Mouse (Mus musculus) liver, embryonic 11.5 days (tissue): ENCODE results near the gene Cirbp. TPM values are rescaled to one million over a fixed set of nuclear protein-coding genes. Genes with fewer than 3 reads are reported as not detected.
A peak's percentile ranks its signal among the peaks of the same experiment; 100 is the strongest.

Experiments used
- ATAC-seq: fragments of 200-750 bp; cut with Nextera tagmentation; replicated peaks from 2 replicates; pipeline ENCODE4 v1.8.0; 2017; ENCODE audit warnings: moderate number of reproducible peaks, mild to moderate bottlenecking, moderate TSS enrichment, moderate library complexity; ENCODE audit not compliant: low FRiP score
- DNase-seq: peaks from one replicate; pipeline ENCODE4 v3.0.0-alpha.2; 2017; ENCODE audit warnings: low spot score
- H3K27ac ChIP-seq: fragments of 300-500 bp; sonication (generic); 2 replicates; pipeline ENCODE4 v1.5.1; 2014; ENCODE audit warnings: mild to moderate bottlenecking, low read depth, low read length, control low read depth
- H3K27me3 ChIP-seq: fragments of 300-500 bp; sonication (generic); replicated peaks from 2 replicates; pipeline ENCODE4 v1.6.1; 2014; ENCODE audit warnings: low read length, mixed read lengths; ENCODE audit not compliant: control insufficient read depth, insufficient read depth
- H3K36me3 ChIP-seq: fragments of 300-500 bp; sonication (generic); 2 replicates; pipeline ENCODE4 v1.6.1; 2014; ENCODE audit warnings: mild to moderate bottlenecking, low read length, moderate library complexity, mixed read lengths; ENCODE audit not compliant: control insufficient read depth, insufficient read depth
- H3K4me1 ChIP-seq: fragments of 300-500 bp; sonication (generic); replicated peaks from 2 replicates; pipeline ENCODE4 v1.6.1; 2014; ENCODE audit warnings: low read length, mixed read lengths; ENCODE audit not compliant: control insufficient read depth, insufficient read depth
- H3K4me2 ChIP-seq: fragments of 300-500 bp; sonication (generic); 2 replicates; pipeline ENCODE4 v1.6.1; 2014; ENCODE audit warnings: mild to moderate bottlenecking, control low read depth, moderate library complexity
- H3K4me3 ChIP-seq: fragments of 300-500 bp; sonication (generic); 2 replicates; pipeline ENCODE4 v1.5.1; 2014; ENCODE audit warnings: low read depth, low read length, control low read depth
- H3K9ac ChIP-seq: fragments of 300-500 bp; sonication (generic); 2 replicates; pipeline ENCODE4 v1.6.1; 2014; ENCODE audit warnings: low read depth, low read length, control low read depth
- H3K9me3 ChIP-seq: fragments of 300-500 bp; sonication (generic); 2 replicates; pipeline ENCODE4 v1.6.1; 2016; ENCODE audit warnings: low read length, inconsistent platforms, mixed read lengths; ENCODE audit not compliant: control insufficient read depth
- WGBS: fragments of 180-500 bp; shearing (Covaris S2); extraction: QIAGEN DNeasy Blood & Tissue Kit; methylation state at CpG from one replicate; pipeline ENCODE4 v1.1.7; 2014; 5-methylcytosine and 5-hydroxymethylcytosine counted together
- polyA plus RNA-seq: library from polyadenylated mRNA; unstranded; fragments of >200 nt; fragmentation: Nextera tagmentation; extraction: Ambion mirVana; gene quantifications from 2 replicates; pipeline ENCODE4 v1.2.1, GENCODE M21; 2014

Gene Cirbp
- polyA plus RNA-seq, 1 experiment from 2014 or later = 25.1 TPM

DNA sequence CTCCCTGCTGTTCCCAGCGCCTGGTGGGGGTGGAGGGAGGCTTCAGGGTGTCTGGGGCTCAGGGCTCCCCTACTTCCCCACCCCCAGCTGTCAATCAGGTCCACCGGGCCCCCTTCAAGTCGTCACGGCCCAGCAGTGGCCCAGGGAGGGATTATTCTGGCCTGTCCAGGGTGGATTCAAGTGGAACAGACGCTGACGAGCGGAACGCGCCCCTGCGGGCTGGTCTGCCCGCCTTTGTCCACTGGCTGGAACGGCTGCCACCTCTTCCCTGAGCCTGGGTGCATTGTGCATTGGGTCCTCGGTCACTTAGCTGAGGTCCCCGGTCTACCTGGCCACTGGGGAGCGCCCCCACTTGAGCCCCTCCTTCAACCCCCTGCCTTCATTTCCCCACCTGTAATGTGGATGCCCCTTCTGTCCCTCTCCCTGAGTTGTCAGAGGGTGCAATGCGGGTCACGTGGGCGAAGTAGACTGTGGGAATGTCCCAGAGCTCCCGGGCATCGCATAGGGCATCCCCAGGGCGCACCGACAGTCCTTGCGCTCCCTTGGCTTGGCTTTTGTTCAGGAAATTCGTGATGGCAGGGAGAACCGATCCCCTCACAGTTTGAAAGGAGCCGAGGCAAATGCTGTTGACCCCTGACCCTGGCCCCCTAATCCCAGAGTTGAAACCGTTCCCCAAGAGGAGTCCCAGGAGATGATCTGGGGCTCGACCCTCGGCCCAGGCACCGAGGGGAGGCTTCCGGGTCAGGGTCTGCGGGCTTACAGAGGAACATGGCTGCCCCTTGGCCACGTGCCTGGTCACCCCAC lies 31.2 kb downstream of the Cirbp start:
- no peak for ATAC-seq
- no peaks in the 10 kb centered on the region for H3K36me3 ChIP-seq
- H3K4me1 ChIP-seq = peaks cover 4% of the 10 kb centered on the region; the same call in 1 of the 2 replicates
- no peaks in the 10 kb centered on the region for H3K9me3 ChIP-seq
- WGBS = 77% methylated on average over 33 of the region's 33 CpGs
- H3K4me2 ChIP-seq = no peak overlapping the region
- no peak overlapping the region for H3K4me3 ChIP-seq
- no peak overlapping the region for H3K27ac ChIP-seq
- no peak overlapping the region for H3K9ac ChIP-seq
- DNase-seq = no peak
- peaks cover 10% of the 10 kb centered on the region for H3K27me3 ChIP-seq

GRCm38 (mm10) chr10:80199440-80200008 lies 33.7 kb downstream of the Cirbp start:
- H3K27me3 ChIP-seq = no peaks in the 10 kb centered on the region
- H3K4me3 ChIP-seq = no peak overlapping the region
- ATAC-seq = peak; percentile 74
- H3K9ac ChIP-seq = no peak overlapping the region
- H3K27ac ChIP-seq = no peak overlapping the region
- H3K9me3 ChIP-seq = no peaks in the 10 kb centered on the region
- peak; percentile 65 for DNase-seq
- no peaks in the 10 kb centered on the region for H3K4me1 ChIP-seq
- no peaks in the 10 kb centered on the region for H3K36me3 ChIP-seq
- WGBS = 51% methylated on average over 3 of the region's 3 CpGs
- no peak overlapping the region for H3K4me2 ChIP-seq

- ATAC-seq = no peak
- no peaks in the 10 kb centered on the region for H3K27me3 ChIP-seq
- no peak overlapping the region for H3K4me2 ChIP-seq
- 69% methylated on average over 6 of the region's 6 CpGs for WGBS
- no peak overlapping the region for H3K9ac ChIP-seq
- H3K4me3 ChIP-seq = no peak overlapping the region
- H3K27ac ChIP-seq = no peak overlapping the region
- H3K4me1 ChIP-seq = no peaks in the 10 kb centered on the region
- no peaks in the 10 kb centered on the region for H3K9me3 ChIP-seq
- DNase-seq = no peak
- H3K36me3 ChIP-seq = no peaks in the 10 kb centered on the region
Measured at GRCm38 (mm10) chr10:80200485-80200884, 34.7 kb downstream of the Cirbp start.

DNA sequence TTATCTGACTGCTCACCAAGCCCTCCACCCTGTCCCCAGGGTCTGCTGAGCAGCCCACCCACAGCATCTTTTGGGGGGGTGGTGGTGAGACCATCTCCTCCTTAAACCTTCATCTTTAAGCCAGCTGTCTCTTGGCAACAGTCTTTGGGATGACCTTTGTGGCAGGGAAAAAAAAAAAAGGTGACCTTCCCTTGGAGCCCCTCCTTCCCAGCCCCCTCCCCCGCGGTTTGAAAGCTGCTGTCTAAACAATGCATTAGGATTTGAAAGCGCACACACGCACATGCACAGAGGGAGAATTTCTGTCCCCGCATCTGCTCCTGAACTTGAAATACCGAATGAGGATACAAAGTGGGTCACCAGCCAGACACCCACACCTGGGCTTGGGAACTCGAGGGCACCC lies 38.3 kb downstream of the Cirbp start:
- Histone ChIP-seq H3K36me3 (no peaks in the 10 kb centered on the region), H3K4me3 (no peak overlapping the region), H3K4me1 (no peaks in the 10 kb centered on the region), H3K4me2 (no peak overlapping the region), H3K9me3 (no peaks in the 10 kb centered on the region), H3K27ac (no peak overlapping the region), H3K9ac (no peak overlapping the region), H3K27me3 (peaks cover 4% of the 10 kb centered on the region; the same call in 1 of the 2 replicates)
- DNase-seq = no peak
- ATAC-seq = no peak
- 58% methylated on average over 7 of the region's 7 CpGs for WGBS

DNA sequence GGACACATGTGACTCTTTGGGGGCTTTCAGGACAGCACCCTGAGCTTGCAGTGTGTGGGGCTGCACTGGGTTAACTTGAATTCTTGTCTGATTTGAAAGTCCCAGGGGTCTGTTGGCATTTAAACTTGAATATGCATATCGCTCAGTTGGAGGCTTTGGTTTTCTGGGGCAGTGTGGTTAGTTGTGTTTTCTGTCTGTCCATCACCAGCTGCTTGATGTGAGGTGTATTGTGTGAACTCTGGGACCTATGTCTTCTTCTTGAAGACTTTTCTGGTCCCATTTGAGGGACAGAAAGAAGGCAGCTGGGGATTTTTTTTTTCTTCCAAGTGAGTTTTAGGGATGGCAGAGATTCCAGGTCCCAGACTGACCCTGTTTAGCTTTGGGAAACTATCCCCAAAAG lies 41.4 kb downstream of the Cirbp start:
- Histone ChIP-seq H3K9me3 (no peaks in the 10 kb centered on the region), H3K4me2 (no peak overlapping the region), H3K27ac (no peak overlapping the region), H3K4me1 (no peaks in the 10 kb centered on the region), H3K36me3 (no peaks in the 10 kb centered on the region), H3K9ac (no peak overlapping the region), H3K27me3 (peaks cover 5% of the 10 kb centered on the region; the same call in 1 of the 2 replicates), H3K4me3 (no peak overlapping the region)
- DNase-seq = no peak
- WGBS = 48% methylated on average over 1 of the region's 1 CpGs
- ATAC-seq = no peak

DNA sequence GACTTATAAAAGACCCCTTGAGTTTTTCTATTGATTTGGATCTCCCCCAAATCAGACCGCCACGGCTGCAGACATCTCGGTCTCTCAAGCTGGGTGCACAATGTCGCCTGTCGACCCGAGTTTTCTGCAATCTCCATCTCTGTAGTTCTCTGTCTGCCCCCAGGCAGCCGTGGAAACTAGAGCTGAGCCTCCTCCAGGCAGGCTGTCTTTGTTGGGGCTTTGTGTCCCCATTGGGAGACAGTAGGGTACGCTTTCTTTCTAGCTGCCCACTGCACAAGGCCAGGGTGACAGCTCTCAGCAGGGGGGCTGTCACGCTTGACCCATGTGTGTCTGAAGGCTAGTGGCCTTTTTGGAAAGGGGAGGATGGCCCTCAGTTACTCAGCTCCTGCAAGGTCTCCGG lies 41.9 kb downstream of the Cirbp start:
- Histone ChIP-seq H3K36me3 (no peaks in the 10 kb centered on the region), H3K4me1 (no peaks in the 10 kb centered on the region), H3K9ac (no peak overlapping the region), H3K27ac (no peak overlapping the region), H3K9me3 (no peaks in the 10 kb centered on the region), H3K27me3 (peaks cover 5% of the 10 kb centered on the region; the same call in 1 of the 2 replicates), H3K4me2 (no peak overlapping the region), H3K4me3 (no peak overlapping the region)
- ATAC-seq = no peak
- DNase-seq = no peak
- 73% methylated on average over 10 of the region's 10 CpGs for WGBS

- peaks cover 5% of the 10 kb centered on the region; the same call in 1 of the 2 replicates for H3K27me3 ChIP-seq
- no peaks in the 10 kb centered on the region for H3K4me1 ChIP-seq
- DNase-seq (no peak), ATAC-seq (no peak)
- no peak overlapping the region for H3K27ac ChIP-seq
- H3K36me3 ChIP-seq = no peaks in the 10 kb centered on the region
- H3K9ac ChIP-seq = no peak overlapping the region
- no peak overlapping the region for H3K4me2 ChIP-seq
- 79% methylated on average over 4 of the region's 4 CpGs for WGBS
- no peak overlapping the region for H3K4me3 ChIP-seq
- H3K9me3 ChIP-seq = no peaks in the 10 kb centered on the region
Measured at GRCm38 (mm10) chr10:80208248-80208647, 42.5 kb downstream of the Cirbp start.

GRCm38 (mm10) chr10:80208841-80209371 lies 43.1 kb downstream of the Cirbp start:
- Histone ChIP-seq H3K36me3 (no peaks in the 10 kb centered on the region), H3K4me1 (no peaks in the 10 kb centered on the region), H3K4me2 (peak overlapping the region; percentile 16; the same call in 1 of the 2 replicates), H3K9me3 (no peaks in the 10 kb centered on the region), H3K9ac (no peak overlapping the region), H3K4me3 (no peak overlapping the region), H3K27ac (no peak overlapping the region), H3K27me3 (peaks cover 5% of the 10 kb centered on the region; the same call in 1 of the 2 replicates)
- no peak for ATAC-seq
- WGBS = 30% methylated on average over 24 of the region's 24 CpGs
- no peak for DNase-seq
